Mouse (Mus musculus): ENCODE measurements around the gene Kcnk1. TPM values are rescaled to one million over a fixed set of nuclear protein-coding genes. Genes with fewer than 3 reads are reported as not detected.

Kcnk1 gene
- total and polyA plus RNA-seq, 2 experiments: 0.17 to 0.28 TPM

GRCm38 (mm10) chr8:126008945-126009344 lies 14.0 kb downstream of the Kcnk1 start:
- no peaks in the 10 kb centered on the region for H3K4me1 ChIP-seq (ENCODE audit: control insufficient read depth, insufficient read depth, low read length)
- H3K9ac ChIP-seq (ENCODE audit: low read depth, low read length): no peak overlapping the region
- no peaks in the 10 kb centered on the region for H3K79me2 ChIP-seq (ENCODE audit: control insufficient read depth, insufficient read depth, low read length)
- H3K36me3 ChIP-seq (ENCODE audit: control insufficient read depth, insufficient read depth, low read length): no peaks in the 10 kb centered on the region
- TF ChIP-seq CTCF (IDR thresholded peaks at IDR 0.05; ENCODE audit: low read depth, low read length): no peak
- no peak for TF ChIP-seq POLR2A (IDR thresholded peaks at IDR 0.05; ENCODE audit: extremely low read depth, insufficient read depth, low read length)
- WGBS: 96% methylated on average over 2 of the region's 2 CpGs
- no peak overlapping the region for H3K27ac ChIP-seq (replicated peaks; ENCODE audit: insufficient read depth, low read depth, low read length)
- DNase-seq (ENCODE audit: extremely low read depth, low read depth, low spot score): no peak
- no peak overlapping the region for H3K4me3 ChIP-seq (ENCODE audit: insufficient read depth, low read depth, low read length)
- no peaks in the 10 kb centered on the region for H3K27me3 ChIP-seq (ENCODE audit: control insufficient read depth, insufficient read depth, low read length)

- no peak overlapping the region for H3K27ac ChIP-seq (replicated peaks; ENCODE audit: insufficient read depth, low read depth, low read length)
- WGBS: 35% methylated on average over 3 of the region's 3 CpGs
- TF ChIP-seq POLR2A (IDR thresholded peaks at IDR 0.05; ENCODE audit: extremely low read depth, insufficient read depth, low read length) (no peak), CTCF (IDR thresholded peaks at IDR 0.05; ENCODE audit: low read depth, low read length) (no peak)
Observed at GRCm38 (mm10) chr8:126010900-126011299, 15.9 kb downstream of the Kcnk1 start.

GRCm38 (mm10) chr8:126012334-126012733 lies 17.4 kb downstream of the Kcnk1 start:
- Histone ChIP-seq H3K36me3 (ENCODE audit: control insufficient read depth, insufficient read depth, low read length) (no peaks in the 10 kb centered on the region), H3K27ac (replicated peaks; ENCODE audit: insufficient read depth, low read depth, low read length) (no peak overlapping the region), H3K27me3 (ENCODE audit: control insufficient read depth, insufficient read depth, low read length) (no peaks in the 10 kb centered on the region), H3K9ac (ENCODE audit: low read depth, low read length) (no peak overlapping the region), H3K4me3 (ENCODE audit: insufficient read depth, low read depth, low read length) (no peak overlapping the region), H3K79me2 (ENCODE audit: control insufficient read depth, insufficient read depth, low read length) (no peaks in the 10 kb centered on the region), H3K4me1 (ENCODE audit: control insufficient read depth, insufficient read depth, low read length) (no peaks in the 10 kb centered on the region)
- no peak for DNase-seq (ENCODE audit: extremely low read depth, low read depth, low spot score)
- 80% methylated on average over 6 of the region's 6 CpGs for WGBS
- no peak for TF ChIP-seq POLR2A (IDR thresholded peaks at IDR 0.05; ENCODE audit: extremely low read depth, insufficient read depth, low read length)
- no peak for TF ChIP-seq CTCF (IDR thresholded peaks at IDR 0.05; ENCODE audit: low read depth, low read length)

More at GRCm38 (mm10) chr8:126010900-126011299, 15.9 kb downstream of the Kcnk1 start:
- H3K79me2 ChIP-seq (ENCODE audit: control insufficient read depth, insufficient read depth, low read length): no peaks in the 10 kb centered on the region
- no peak overlapping the region for H3K9ac ChIP-seq (ENCODE audit: low read depth, low read length)
- H3K4me1 ChIP-seq (ENCODE audit: control insufficient read depth, insufficient read depth, low read length): no peaks in the 10 kb centered on the region
- H3K27me3 ChIP-seq (ENCODE audit: control insufficient read depth, insufficient read depth, low read length): no peaks in the 10 kb centered on the region
- no peaks in the 10 kb centered on the region for H3K36me3 ChIP-seq (ENCODE audit: control insufficient read depth, insufficient read depth, low read length)
- DNase-seq (ENCODE audit: extremely low read depth, low read depth, low spot score): no peak
- H3K4me3 ChIP-seq (ENCODE audit: insufficient read depth, low read depth, low read length): no peak overlapping the region

- no peak overlapping the region for H3K9ac ChIP-seq (ENCODE audit: low read depth, low read length)
- DNase-seq (ENCODE audit: extremely low read depth, low read depth, low spot score): no peak
- TF ChIP-seq POLR2A (IDR thresholded peaks at IDR 0.05; ENCODE audit: extremely low read depth, insufficient read depth, low read length) (no peak), CTCF (IDR thresholded peaks at IDR 0.05; ENCODE audit: low read depth, low read length) (no peak)
- H3K4me3 ChIP-seq (ENCODE audit: insufficient read depth, low read depth, low read length): no peak overlapping the region
- 82% methylated on average over 5 of the region's 5 CpGs for WGBS
- no peaks in the 10 kb centered on the region for H3K4me1 ChIP-seq (ENCODE audit: control insufficient read depth, insufficient read depth, low read length)
- H3K27ac ChIP-seq (replicated peaks; ENCODE audit: insufficient read depth, low read depth, low read length): no peak overlapping the region
- H3K36me3 ChIP-seq (ENCODE audit: control insufficient read depth, insufficient read depth, low read length): no peaks in the 10 kb centered on the region
- H3K27me3 ChIP-seq (ENCODE audit: control insufficient read depth, insufficient read depth, low read length): no peaks in the 10 kb centered on the region
- H3K79me2 ChIP-seq (ENCODE audit: control insufficient read depth, insufficient read depth, low read length): no peaks in the 10 kb centered on the region
Observed at GRCm38 (mm10) chr8:126013646-126014045, 18.7 kb downstream of the Kcnk1 start.

- TF ChIP-seq POLR2A (IDR thresholded peaks at IDR 0.05; ENCODE audit: extremely low read depth, insufficient read depth, low read length) (no peak), CTCF (IDR thresholded peaks at IDR 0.05; ENCODE audit: low read depth, low read length) (no peak)
- 90% methylated on average over 8 of the region's 8 CpGs for WGBS
Observed at GRCm38 (mm10) chr8:126021932-126022331, 27.0 kb downstream of the Kcnk1 start.

GRCm38 (mm10) chr8:126023706-126024305 lies 28.8 kb downstream of the Kcnk1 start:
- Histone ChIP-seq H3K4me3 (ENCODE audit: insufficient read depth, low read depth, low read length) (no peak overlapping the region), H3K79me2 (ENCODE audit: control insufficient read depth, insufficient read depth, low read length) (no peaks in the 10 kb centered on the region), H3K27me3 (ENCODE audit: control insufficient read depth, insufficient read depth, low read length) (no peaks in the 10 kb centered on the region), H3K4me1 (ENCODE audit: control insufficient read depth, insufficient read depth, low read length) (no peaks in the 10 kb centered on the region), H3K27ac (replicated peaks; ENCODE audit: insufficient read depth, low read depth, low read length) (no peak overlapping the region), H3K36me3 (ENCODE audit: control insufficient read depth, insufficient read depth, low read length) (no peaks in the 10 kb centered on the region), H3K9ac (ENCODE audit: low read depth, low read length) (no peak overlapping the region)
- no peak for DNase-seq (ENCODE audit: extremely low read depth, low read depth, low spot score)
- WGBS: 71% methylated on average over 3 of the region's 3 CpGs
- TF ChIP-seq POLR2A (IDR thresholded peaks at IDR 0.05; ENCODE audit: extremely low read depth, insufficient read depth, low read length) (no peak), CTCF (IDR thresholded peaks at IDR 0.05; ENCODE audit: low read depth, low read length) (no peak)

More at GRCm38 (mm10) chr8:126021932-126022331, 27.0 kb downstream of the Kcnk1 start:
- Histone ChIP-seq H3K36me3 (ENCODE audit: control insufficient read depth, insufficient read depth, low read length) (no peaks in the 10 kb centered on the region), H3K79me2 (ENCODE audit: control insufficient read depth, insufficient read depth, low read length) (no peaks in the 10 kb centered on the region), H3K27ac (replicated peaks; ENCODE audit: insufficient read depth, low read depth, low read length) (no peak overlapping the region), H3K27me3 (ENCODE audit: control insufficient read depth, insufficient read depth, low read length) (no peaks in the 10 kb centered on the region), H3K4me1 (ENCODE audit: control insufficient read depth, insufficient read depth, low read length) (no peaks in the 10 kb centered on the region), H3K9ac (ENCODE audit: low read depth, low read length) (no peak overlapping the region), H3K4me3 (ENCODE audit: insufficient read depth, low read depth, low read length) (no peak overlapping the region)
- DNase-seq (ENCODE audit: extremely low read depth, low read depth, low spot score): no peak
